Mouse (Mus musculus): ENCODE data around the gene Morf4l2.

- TF ChIP-seq USF1 (IDR thresholded peaks at IDR 0.05; ENCODE audit: low read depth) (no peak), CTCF (IDR thresholded peaks at IDR 0.05; ENCODE audit: control insufficient read depth, insufficient read depth, insufficient read length) (no peak), MYOG (IDR thresholded peaks at IDR 0.05; ENCODE audit: control insufficient read depth, extremely low read depth, insufficient read length) (no peak)
Measured at GRCm38 (mm10) chrX:136693196-136693595, 50.3 kb downstream of the Morf4l2 start.
